Mouse (Mus musculus) 416B (cell line): Measurements from ENCODE around the gene 4430402I18Rik.

Source experiments
- DNase-seq: peaks from one replicate; pipeline ENCODE4 v3.0.0; 2011; ENCODE audit warnings: low read depth

4430402I18Rik gene

GRCm38 (mm10) chr19:28968178-28968577 lies 578 bp upstream of the 4430402I18Rik start:
- no peak for DNase-seq

GRCm38 (mm10) chr19:28964552-28964903 lies 3.1 kb downstream of the 4430402I18Rik start:
- DNase-seq: no peak

GRCm38 (mm10) chr19:28963842-28964551 lies 3.6 kb downstream of the 4430402I18Rik start, which contains the start of gene Plpp6:
Plpp6 (plus strand) TSS chr19:28963953.
- DNase-seq: peak; percentile 63

GRCm38 (mm10) chr19:28963513-28963841 lies 4.1 kb downstream of the 4430402I18Rik start:
- DNase-seq: no peak

GRCm38 (mm10) chr19:28963113-28963512 lies 4.5 kb downstream of the 4430402I18Rik start:
- no peak for DNase-seq

GRCm38 (mm10) chr19:28951251-28951650 lies 16.3 kb downstream of the 4430402I18Rik start:
- DNase-seq: no peak

GRCm38 (mm10) chr19:28947311-28947710 lies 20.3 kb downstream of the 4430402I18Rik start:
- DNase-seq: no peak

- no peak for DNase-seq
Measured at GRCm38 (mm10) chr19:28946782-28947181, 20.8 kb downstream of the 4430402I18Rik start.

GRCm38 (mm10) chr19:28941271-28941670 lies 26.3 kb downstream of the 4430402I18Rik start:
- no peak for DNase-seq

- no peak for DNase-seq
Measured at GRCm38 (mm10) chr19:28940135-28940874, 27.3 kb downstream of the 4430402I18Rik start.

- no peak for DNase-seq
Measured at GRCm38 (mm10) chr19:28934897-28935296, 32.7 kb downstream of the 4430402I18Rik start.

- DNase-seq: no peak
Measured at GRCm38 (mm10) chr19:28929034-28929433, 38.6 kb downstream of the 4430402I18Rik start.

GRCm38 (mm10) chr19:28927396-28927795 lies 40.2 kb downstream of the 4430402I18Rik start:
- no peak for DNase-seq

GRCm38 (mm10) chr19:28926366-28926765 lies 41.2 kb downstream of the 4430402I18Rik start:
- DNase-seq: peak; percentile 22

- DNase-seq: peak; percentile 73
Measured at GRCm38 (mm10) chr19:28917839-28918238, 49.8 kb downstream of the 4430402I18Rik start.

- DNase-seq: no peak
Measured at GRCm38 (mm10) chr19:28916492-28916891, 51.1 kb downstream of the 4430402I18Rik start.

- no peak for DNase-seq
Measured at GRCm38 (mm10) chr19:28915602-28916250, 51.9 kb downstream of the 4430402I18Rik start.

GRCm38 (mm10) chr19:28914598-28914997 lies 53.0 kb downstream of the 4430402I18Rik start:
- DNase-seq: peak; percentile 89

GRCm38 (mm10) chr19:28908693-28909092 lies 58.9 kb downstream of the 4430402I18Rik start:
- DNase-seq: no peak

GRCm38 (mm10) chr19:28908186-28908585 lies 59.4 kb downstream of the 4430402I18Rik start:
- DNase-seq: no peak

GRCm38 (mm10) chr19:28903536-28904119 lies 64.0 kb downstream of the 4430402I18Rik start:
- DNase-seq: no peak

- no peak for DNase-seq
Measured at GRCm38 (mm10) chr19:28902806-28903205, 64.8 kb downstream of the 4430402I18Rik start.

- DNase-seq: no peak
Measured at GRCm38 (mm10) chr19:28902111-28902510, 65.5 kb downstream of the 4430402I18Rik start.
